Mouse (Mus musculus): ENCODE measurements around the gene Bhlha15.
A peak's percentile ranks its signal among the peaks of the same experiment; 100 is the strongest.

Gene Bhlha15

GRCm38 (mm10) chr5:144189950-144190583 is at the start of gene Bhlha15:
Bhlha15 (plus strand) TSS chr5:144190286.
- peak; percentile 18 for DNase-seq

GRCm38 (mm10) chr5:144143531-144143930 is 46.6 kb upstream of the Bhlha15 start:
- DNase-seq: no peak

GRCm38 (mm10) chr5:144146898-144147297 is 43.2 kb upstream of the Bhlha15 start:
- DNase-seq: no peak

- no peak for DNase-seq
These were observed 40.6 kb upstream of the Bhlha15 start for GRCm38 (mm10) chr5:144149530-144149929.

- no peak for DNase-seq
These were observed 38.8 kb upstream of the Bhlha15 start for GRCm38 (mm10) chr5:144151270-144151669.

GRCm38 (mm10) chr5:144154528-144154927 is 35.6 kb upstream of the Bhlha15 start:
- DNase-seq: peak; percentile 66

GRCm38 (mm10) chr5:144158604-144159003 is 31.5 kb upstream of the Bhlha15 start:
- DNase-seq: peak; percentile 35

GRCm38 (mm10) chr5:144159137-144159536 is 30.9 kb upstream of the Bhlha15 start:
- DNase-seq: no peak

GRCm38 (mm10) chr5:144162080-144162812 is 27.8 kb upstream of the Bhlha15 start:
- no peak for DNase-seq

GRCm38 (mm10) chr5:144162813-144163517 is 27.1 kb upstream of the Bhlha15 start:
- no peak for DNase-seq

- no peak for DNase-seq
These were observed 24.3 kb upstream of the Bhlha15 start for GRCm38 (mm10) chr5:144165756-144166155.

GRCm38 (mm10) chr5:144169275-144169975 is 20.7 kb upstream of the Bhlha15 start:
- DNase-seq: no peak

GRCm38 (mm10) chr5:144173648-144174047 is 16.4 kb upstream of the Bhlha15 start:
- DNase-seq: no peak

- DNase-seq: no peak
These were observed 11.9 kb upstream of the Bhlha15 start for GRCm38 (mm10) chr5:144178216-144178615.

- peak; percentile 5 for DNase-seq
These were observed 8.8 kb upstream of the Bhlha15 start for GRCm38 (mm10) chr5:144181249-144181648.

- DNase-seq: no peak
These were observed 7.4 kb upstream of the Bhlha15 start for GRCm38 (mm10) chr5:144182542-144183247.

GRCm38 (mm10) chr5:144183248-144183559 is 6.9 kb upstream of the Bhlha15 start:
- DNase-seq: no peak

- no peak for DNase-seq
These were observed 6.3 kb upstream of the Bhlha15 start for GRCm38 (mm10) chr5:144183647-144184335.

- DNase-seq: no peak
These were observed 5.6 kb upstream of the Bhlha15 start for GRCm38 (mm10) chr5:144184350-144185045.

GRCm38 (mm10) chr5:144188422-144188821 is 1.7 kb upstream of the Bhlha15 start:
- no peak for DNase-seq

GRCm38 (mm10) chr5:144189327-144189726 is 759 bp upstream of the Bhlha15 start:
- DNase-seq: no peak
